Mouse (Mus musculus) megakaryocyte, embryonic 14.5 days (primary cell): ENCODE measurements around the gene Klf3.
"Not testable (repeated sequence)": the region's sequence is repeated elsewhere in the genome, so short reads cannot be mapped to it uniquely, and the experiment has no call there.

Source experiments
- FLI1 ChIP-seq: IDR thresholded peaks from 2 replicates; pipeline ENCODE4 v1.6.1; 2012; ENCODE audit warnings: low read length, inconsistent platforms, mixed read lengths
- GATA1 ChIP-seq: IDR thresholded peaks from 3 replicates; pipeline ENCODE4 v1.6.1; 2012; ENCODE audit warnings: mixed read lengths, low read length, inconsistent platforms, borderline replicate concordance

DNA sequence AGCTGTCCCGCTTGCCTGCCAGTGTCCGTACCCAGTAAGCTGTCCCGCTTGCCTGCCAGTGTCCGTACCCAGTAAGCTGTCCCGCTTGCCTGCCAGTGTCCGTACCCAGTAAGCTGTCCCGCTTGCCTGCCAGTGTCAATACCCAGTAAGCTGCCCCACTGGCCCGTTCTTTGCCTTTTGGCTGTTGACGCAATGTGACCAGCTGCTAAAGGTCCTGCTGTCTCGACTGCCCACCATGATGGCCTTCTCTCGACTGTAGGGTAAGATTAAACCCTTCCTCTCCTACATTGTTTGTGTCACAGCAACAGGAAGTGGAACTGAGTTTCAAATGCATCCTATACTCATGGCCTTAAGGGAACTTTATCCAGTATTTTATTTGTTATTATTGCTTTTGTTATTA is 78.8 kb downstream of the Klf3 start:
- TF ChIP-seq GATA1, FLI1: not testable (repeated sequence)
